Mouse (Mus musculus) retina, adult 2 months (tissue): ENCODE measurements around the gene Gm10197.

Experiments
- DNase-seq: peaks from one replicate; pipeline ENCODE4 v3.0.0-alpha.2; 2012; ENCODE audit warnings: low read depth, low spot score

Gene Gm10197

GRCm38 (mm10) chr19:53394552-53394951, 23.0 kb upstream of the Gm10197 start:
- peak; percentile 25 for DNase-seq

- DNase-seq, result no peak
Observed at GRCm38 (mm10) chr19:53393646-53394045, 22.1 kb upstream of the Gm10197 start.

- no peak for DNase-seq
Observed at GRCm38 (mm10) chr19:53392781-53393343, 21.3 kb upstream of the Gm10197 start.

- no peak for DNase-seq
Observed at GRCm38 (mm10) chr19:53391787-53392186, 20.2 kb upstream of the Gm10197 start.

GRCm38 (mm10) chr19:53391386-53391785, 19.8 kb upstream of the Gm10197 start:
- DNase-seq, result no peak

- peak; percentile 99 for DNase-seq
Observed at GRCm38 (mm10) chr19:53390495-53391007, 19.0 kb upstream of the Gm10197 start, which contains the start of gene Smndc1. Smndc1 (minus strand) TSS chr19:53390578.

GRCm38 (mm10) chr19:53389851-53390431, 18.4 kb upstream of the Gm10197 start:
- no peak for DNase-seq

GRCm38 (mm10) chr19:53389417-53389816, 17.9 kb upstream of the Gm10197 start:
- DNase-seq, result no peak

GRCm38 (mm10) chr19:53383336-53383735, 11.8 kb upstream of the Gm10197 start:
- no peak for DNase-seq

GRCm38 (mm10) chr19:53378421-53378820, 6.9 kb upstream of the Gm10197 start:
- DNase-seq, result no peak

GRCm38 (mm10) chr19:53377652-53378051, 6.1 kb upstream of the Gm10197 start:
- DNase-seq, result no peak

- DNase-seq, result no peak
Observed at GRCm38 (mm10) chr19:53375816-53376215, 4.2 kb upstream of the Gm10197 start.

GRCm38 (mm10) chr19:53375299-53375698, 3.7 kb upstream of the Gm10197 start:
- no peak for DNase-seq

- DNase-seq, result no peak
Observed at GRCm38 (mm10) chr19:53373570-53373969, 2.0 kb upstream of the Gm10197 start.

- DNase-seq, result no peak
Observed at GRCm38 (mm10) chr19:53370233-53370632, 1.3 kb downstream of the Gm10197 start.

- peak; percentile 49 for DNase-seq
Observed at GRCm38 (mm10) chr19:53369469-53370043, 2.0 kb downstream of the Gm10197 start.

- no peak for DNase-seq
Observed at GRCm38 (mm10) chr19:53366881-53367280, 4.7 kb downstream of the Gm10197 start.

- DNase-seq, result no peak
Observed at GRCm38 (mm10) chr19:53366057-53366775, 5.3 kb downstream of the Gm10197 start.

- DNase-seq, result no peak
Observed at GRCm38 (mm10) chr19:53364963-53365362, 6.6 kb downstream of the Gm10197 start.

- no peak for DNase-seq
Observed at GRCm38 (mm10) chr19:53364551-53364950, 7.0 kb downstream of the Gm10197 start.

- no peak for DNase-seq
Observed at GRCm38 (mm10) chr19:53362967-53363366, 8.6 kb downstream of the Gm10197 start.

GRCm38 (mm10) chr19:53360265-53360958, 11.2 kb downstream of the Gm10197 start:
- DNase-seq, result no peak
